ENCODE assay signal across 9 mouse cellular contexts in the genomic region with DNA sequence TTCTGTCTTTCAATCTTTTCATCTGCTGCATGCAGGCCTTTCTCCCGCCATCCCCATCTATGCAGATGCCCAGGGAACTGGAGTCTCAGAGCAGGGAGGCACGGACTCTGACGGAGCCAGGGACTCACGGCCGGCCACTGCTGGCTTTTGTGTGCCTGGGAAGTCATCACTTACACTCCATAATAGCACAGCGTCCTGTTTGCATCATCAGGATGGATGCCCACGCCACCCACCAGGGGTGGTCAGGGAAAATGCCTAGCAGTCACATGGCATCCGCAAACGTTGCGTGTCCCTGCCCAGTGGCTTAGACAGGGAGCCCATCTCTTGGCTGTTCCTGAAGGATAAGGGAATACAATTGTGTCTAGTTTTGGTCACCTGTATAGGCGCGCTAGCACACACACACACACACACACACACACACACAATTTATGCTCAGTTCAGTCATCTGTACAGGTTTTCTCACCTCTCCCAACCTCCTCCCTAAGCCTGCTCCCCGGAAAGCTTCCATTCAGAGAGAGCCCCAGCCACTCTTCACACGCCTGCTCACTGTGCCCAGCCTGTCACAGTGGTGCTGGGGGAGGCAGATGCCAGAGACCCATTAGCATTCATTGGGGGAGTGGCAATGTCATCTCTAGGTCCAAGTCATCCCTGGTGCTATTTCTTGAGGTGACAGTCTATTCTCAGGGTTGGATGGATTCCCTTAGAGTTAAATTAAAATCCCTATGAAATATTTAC.
DNase-seq lines count a peak whose midpoint lies in the region; ATAC-seq and TF ChIP-seq lines count a peak whose summit lies in the region.
"Had no signal": no experiment of that assay in that cellular context is flagged by ENCODE, and none has a peak within 500 bp of the region (broad histone marks: within the 10 kb centered on the region; RNA-seq: fewer than 3 reads in every experiment).

No protein-coding gene starts in this region.

- H3K9ac ChIP-seq in hindbrain, postnatal 0 days (replicated peaks; ENCODE audit: low read length), result no peak overlapping the region
- H3K9ac ChIP-seq in midbrain, embryonic 16.5 days (ENCODE audit: low read depth, low read length), result no peak overlapping the region
- no peak overlapping the region for H3K9ac ChIP-seq in heart, embryonic 12.5 days
- H3K9ac ChIP-seq: liver, embryonic 14.5 days had no signal

- H3K36me3 ChIP-seq in embryonic facial prominence, embryonic 10.5 days (replicated peaks), result no peaks in the 10 kb centered on the region
- no peaks in the 10 kb centered on the region for H3K36me3 ChIP-seq in hindbrain, postnatal 0 days (ENCODE audit: insufficient read depth, low read length)
- H3K36me3 ChIP-seq in midbrain, embryonic 16.5 days (ENCODE audit: control insufficient read depth, insufficient read depth, low read length), result no peaks in the 10 kb centered on the region
- no peaks in the 10 kb centered on the region for H3K36me3 ChIP-seq in heart, embryonic 12.5 days

- H3K4me2 ChIP-seq in hindbrain, postnatal 0 days (ENCODE audit: low read depth, low read length), result peak overlapping the region; percentile 30; the same call in 1 of the 2 replicates
- H3K4me2 ChIP-seq in midbrain, embryonic 16.5 days (ENCODE audit: low read length), result peak overlapping the region; percentile 33; the same call in 1 of the 2 replicates
- no peak overlapping the region for H3K4me2 ChIP-seq in heart, embryonic 12.5 days

- TF ChIP-seq CTCF in hindbrain, postnatal 0 days (IDR thresholded peaks at IDR 0.05; ENCODE audit: low read depth), result no peak

- WGBS in embryonic facial prominence, embryonic 10.5 days, result 52% methylated on average over 14 of the region's 14 CpGs
- 35% methylated on average over 14 of the region's 14 CpGs for WGBS in hindbrain, postnatal 0 days
- WGBS in midbrain, embryonic 16.5 days, result 32% methylated on average over 14 of the region's 14 CpGs
- WGBS in heart, embryonic 12.5 days, result 54% methylated on average over 14 of the region's 14 CpGs

- H3K4me3 ChIP-seq in embryonic facial prominence, embryonic 10.5 days, result peak overlapping the region; percentile 38
- H3K4me3 ChIP-seq in hindbrain, postnatal 0 days (ENCODE audit: low read length), result no peak overlapping the region
- H3K4me3 ChIP-seq in midbrain, embryonic 16.5 days (ENCODE audit: low read depth, low read length), result no peak overlapping the region
- no peak overlapping the region for H3K4me3 ChIP-seq in heart, embryonic 12.5 days

- peak; percentile 47 for DNase-seq in cerebellum, postnatal 10 days
- no peak for DNase-seq in cerebellum, adult 8-10 months
- DNase-seq in embryonic facial prominence, embryonic 10.5 days (ENCODE audit: low spot score), result peak; percentile 12
- DNase-seq in hindbrain, postnatal 0 days (ENCODE audit: low spot score), result peak; percentile 31
- no peak for DNase-seq in T-cell, adult 2 months (ENCODE audit: low spot score)
- no peak for DNase-seq in gastrocnemius, postnatal 25 days

- H3K27me3 ChIP-seq in embryonic facial prominence, embryonic 10.5 days (replicated peaks; ENCODE audit: low read depth, poor library complexity, severe bottlenecking), result peaks cover 19% of the 10 kb centered on the region; the same call in 1 of the 2 replicates
- H3K27me3 ChIP-seq in hindbrain, postnatal 0 days (ENCODE audit: insufficient read depth, low read length), result no peaks in the 10 kb centered on the region
- H3K27me3 ChIP-seq in midbrain, embryonic 16.5 days (ENCODE audit: control insufficient read depth, insufficient read depth, low read depth, low read length), result no peaks in the 10 kb centered on the region
- H3K27me3 ChIP-seq in heart, embryonic 12.5 days (replicated peaks), result peaks cover 42% of the 10 kb centered on the region

- no peaks in the 10 kb centered on the region for H3K9me3 ChIP-seq in embryonic facial prominence, embryonic 10.5 days
- no peaks in the 10 kb centered on the region for H3K9me3 ChIP-seq in hindbrain, postnatal 0 days (ENCODE audit: low read length)
- no peaks in the 10 kb centered on the region for H3K9me3 ChIP-seq in midbrain, embryonic 16.5 days (replicated peaks; ENCODE audit: control insufficient read depth, low read length, poor library complexity, severe bottlenecking)
- H3K9me3 ChIP-seq in heart, embryonic 12.5 days (replicated peaks), result no peaks in the 10 kb centered on the region

- ATAC-seq in hindbrain, postnatal 0 days, result peak; percentile 66
- ATAC-seq in midbrain, embryonic 16.5 days, result peak; percentile 62
- no peak for ATAC-seq in heart, embryonic 12.5 days (ENCODE audit: insufficient number of reproducible peaks, low FRiP score)

- H3K4me1 ChIP-seq in embryonic facial prominence, embryonic 10.5 days, result peaks cover 18% of the 10 kb centered on the region
- H3K4me1 ChIP-seq in hindbrain, postnatal 0 days (ENCODE audit: insufficient read depth, low read length), result no peaks in the 10 kb centered on the region; the same call in 1 of the 2 replicates
- H3K4me1 ChIP-seq in midbrain, embryonic 16.5 days (ENCODE audit: control insufficient read depth, insufficient read depth, low read length), result peaks cover 12% of the 10 kb centered on the region
- H3K4me1 ChIP-seq in heart, embryonic 12.5 days (replicated peaks), result no peaks in the 10 kb centered on the region

- H3K27ac ChIP-seq in embryonic facial prominence, embryonic 10.5 days (replicated peaks), result 0 out of 2 replicates have a peak overlapping the region, but pooled peaks have one; percentile 35
- H3K27ac ChIP-seq in hindbrain, postnatal 0 days, result peak overlapping the region; percentile 20; the same call in 1 of the 2 replicates
- H3K27ac ChIP-seq in midbrain, embryonic 16.5 days (ENCODE audit: low read length), result no peak overlapping the region
- H3K27ac ChIP-seq in heart, embryonic 12.5 days (ENCODE audit: poor library complexity, severe bottlenecking), result no peak overlapping the region
- H3K27ac ChIP-seq: liver, embryonic 14.5 days had no signal

Comparison
In these comparisons a context has a peak if more than half of its experiments do, and no peak if none do; other contexts are left out.
1. DNase-seq: peak in cerebellum, postnatal 10 days (2 of 2), embryonic facial prominence, embryonic 10.5 days (single experiment) and hindbrain, postnatal 0 days (single experiment); none in cerebellum, adult 8-10 months (single experiment), T-cell, adult 2 months (single experiment) and gastrocnemius, postnatal 25 days (single experiment).
2. H3K27ac ChIP-seq: peak in embryonic facial prominence, embryonic 10.5 days (single experiment) and hindbrain, postnatal 0 days (single experiment); none in midbrain, embryonic 16.5 days (single experiment) and heart, embryonic 12.5 days (single experiment).